Mouse (Mus musculus) T-helper 17 cell (primary cell): ENCODE results near the gene Duoxa1.
"Not testable (repeated sequence)": the region's sequence is repeated elsewhere in the genome, so short reads cannot be mapped to it uniquely, and the experiment has no call there.

ENCODE experiments used
- in situ Hi-C, 2 experiments: fragments of 300-600 bp; cut with MboI, MseI; formaldehyde crosslinking; loops; 1 replicate in 1 of 2; 2 replicates in 1 of 2; pipeline ENCODE4 v1.15.1; 2025; ENCODE audit warnings: high pct_unique_total_duplicates in 2 of 2

The Duoxa1 gene

DNA sequence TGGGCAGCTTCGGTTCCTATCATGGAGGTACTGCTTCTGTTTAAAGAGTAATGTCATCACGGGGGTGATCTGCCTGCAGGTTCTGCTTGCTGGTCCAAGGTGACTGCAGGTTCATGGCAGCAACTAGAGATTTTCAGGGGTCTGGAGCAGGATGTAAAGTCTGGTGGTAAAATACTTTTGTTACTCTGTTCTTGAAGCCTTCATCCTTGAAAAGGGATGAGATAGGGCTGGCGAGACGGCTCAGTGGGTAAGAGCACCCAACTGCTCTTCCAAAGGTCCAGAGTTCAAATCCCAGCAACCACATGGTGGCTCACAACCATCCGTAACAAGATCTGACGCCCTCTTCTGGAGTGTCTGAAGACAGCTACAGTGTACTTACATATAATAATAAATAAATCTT is 16.8 kb upstream of the Duoxa1 start:
- in situ Hi-C loops: not testable (repeated sequence)

DNA sequence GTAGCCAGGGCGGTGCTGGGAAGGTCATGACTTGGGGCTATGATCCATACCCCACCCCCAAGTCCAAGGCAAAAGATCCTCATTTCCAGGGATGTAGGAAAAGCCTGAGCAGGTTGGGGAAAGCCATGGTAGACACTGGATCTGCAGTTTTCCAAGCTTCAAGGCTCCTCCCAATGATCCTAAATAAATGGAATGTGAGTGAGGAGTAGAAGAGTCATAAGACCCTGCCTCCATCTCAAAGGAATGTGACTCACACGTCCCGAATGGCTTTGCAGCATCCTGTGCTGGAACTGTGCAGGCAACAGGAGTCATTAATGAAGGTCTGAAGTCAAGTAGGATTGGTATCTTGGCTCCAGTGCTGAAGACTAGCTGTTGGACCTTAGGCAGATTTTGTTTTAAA is 14.5 kb upstream of the Duoxa1 start:
- in situ Hi-C loops: no loop called here

DNA sequence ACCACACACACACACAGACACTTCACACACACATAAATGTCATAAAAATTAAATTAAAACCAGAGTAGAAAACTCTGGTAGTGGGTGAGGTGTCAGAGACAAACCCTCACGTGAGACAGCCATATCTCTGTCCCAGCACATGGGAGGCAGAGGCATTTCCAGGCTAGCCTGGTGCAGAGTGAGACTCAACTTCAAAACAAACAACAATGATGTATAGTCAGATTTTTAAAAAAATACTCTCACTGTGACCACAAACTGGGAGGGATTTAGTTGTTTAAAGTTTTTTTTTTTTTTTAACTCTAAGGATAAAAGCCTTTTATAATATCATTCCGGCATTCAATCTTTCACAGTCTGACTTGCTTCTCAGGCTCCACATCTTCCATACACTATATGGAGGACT is 11.8 kb upstream of the Duoxa1 start:
- in situ Hi-C loops: no loop called here

DNA sequence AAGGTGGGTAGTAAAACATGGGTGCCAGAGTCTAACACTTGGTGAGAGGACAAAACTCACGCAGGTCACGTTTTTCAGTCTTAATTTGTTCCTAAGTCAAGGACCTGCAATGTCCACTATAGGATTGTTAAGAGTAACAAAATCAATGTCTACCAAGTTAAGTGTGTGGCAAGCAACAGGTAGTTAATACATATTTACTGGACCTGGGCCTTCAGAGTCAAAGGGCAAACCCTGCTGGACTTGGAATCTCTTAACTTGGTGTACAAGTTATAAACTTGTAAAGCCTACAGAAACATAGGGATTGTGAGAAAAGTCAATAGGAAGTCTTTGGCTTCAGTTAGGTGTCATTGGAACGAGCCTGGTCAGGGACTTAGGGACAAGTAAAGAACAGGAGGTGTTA is 11.1 kb upstream of the Duoxa1 start:
- in situ Hi-C loops: no loop called here

DNA sequence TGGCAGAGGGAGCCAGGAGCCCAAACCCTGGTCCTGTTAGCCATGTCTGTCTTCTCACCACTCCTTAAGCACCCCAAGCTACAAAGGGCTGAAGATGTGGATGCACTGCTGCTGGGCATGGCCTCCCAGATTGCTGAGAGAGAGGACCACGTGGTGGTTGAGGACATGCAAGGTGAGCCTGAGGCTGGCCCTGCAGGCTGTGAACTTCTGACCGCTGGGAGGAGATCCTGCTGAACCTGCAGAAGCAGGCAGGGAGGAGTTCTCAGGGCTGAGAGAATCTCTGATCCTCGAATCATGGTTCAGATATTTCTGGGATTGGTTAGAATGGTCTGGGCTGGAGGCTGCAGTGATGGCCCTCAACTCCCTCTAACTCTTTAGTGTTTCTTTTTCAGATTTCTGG is 10.4 kb upstream of the Duoxa1 start:
- in situ Hi-C loops: no loop called here

DNA sequence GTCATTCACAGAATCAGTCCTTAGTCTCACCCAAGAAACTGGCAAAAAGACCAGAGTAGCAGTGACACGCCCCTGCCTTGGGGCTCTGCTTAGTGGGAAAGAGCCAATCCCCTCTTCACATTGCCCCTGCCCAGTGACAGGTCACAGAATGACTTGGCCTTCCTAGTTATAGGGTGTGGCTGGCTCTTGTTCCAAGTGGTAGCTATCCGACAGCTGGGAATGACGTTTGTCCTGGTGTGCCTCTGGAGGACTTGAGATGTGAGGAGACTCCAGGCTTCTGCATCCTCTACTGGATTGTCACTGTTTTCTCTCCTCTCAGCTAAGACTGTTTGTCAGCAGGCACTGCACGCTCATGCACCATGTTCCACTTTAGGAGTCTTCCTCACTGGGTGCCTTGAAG is 3.9 kb upstream of the Duoxa1 start:
- in situ Hi-C loops: no loop called here

DNA sequence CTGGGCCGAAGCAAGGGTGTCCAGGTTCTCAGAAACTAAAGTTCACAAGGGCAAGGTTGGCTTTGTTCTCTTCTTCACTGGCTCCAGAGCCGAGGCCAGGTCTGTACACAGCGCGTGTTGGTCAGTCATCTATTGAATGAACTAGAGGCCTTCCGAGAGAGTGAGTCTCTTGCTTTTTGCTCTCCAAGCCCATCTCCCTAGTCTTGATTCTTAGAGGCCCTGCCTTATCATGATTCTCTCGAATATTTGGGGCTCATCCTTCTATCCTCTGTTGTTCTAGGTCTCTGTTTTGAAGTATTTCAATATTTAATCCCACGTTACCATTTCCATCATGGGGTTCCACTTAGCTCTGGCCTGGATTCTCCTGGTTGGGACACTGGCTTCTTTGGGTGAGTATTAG is 1.8 kb upstream of the Duoxa1 start, which contains the start of gene Duox1:
TSS of gene Duox1 (plus strand) at position 301 of the 400 bp plus-strand sequence.
- in situ Hi-C loops: no loop called here

DNA sequence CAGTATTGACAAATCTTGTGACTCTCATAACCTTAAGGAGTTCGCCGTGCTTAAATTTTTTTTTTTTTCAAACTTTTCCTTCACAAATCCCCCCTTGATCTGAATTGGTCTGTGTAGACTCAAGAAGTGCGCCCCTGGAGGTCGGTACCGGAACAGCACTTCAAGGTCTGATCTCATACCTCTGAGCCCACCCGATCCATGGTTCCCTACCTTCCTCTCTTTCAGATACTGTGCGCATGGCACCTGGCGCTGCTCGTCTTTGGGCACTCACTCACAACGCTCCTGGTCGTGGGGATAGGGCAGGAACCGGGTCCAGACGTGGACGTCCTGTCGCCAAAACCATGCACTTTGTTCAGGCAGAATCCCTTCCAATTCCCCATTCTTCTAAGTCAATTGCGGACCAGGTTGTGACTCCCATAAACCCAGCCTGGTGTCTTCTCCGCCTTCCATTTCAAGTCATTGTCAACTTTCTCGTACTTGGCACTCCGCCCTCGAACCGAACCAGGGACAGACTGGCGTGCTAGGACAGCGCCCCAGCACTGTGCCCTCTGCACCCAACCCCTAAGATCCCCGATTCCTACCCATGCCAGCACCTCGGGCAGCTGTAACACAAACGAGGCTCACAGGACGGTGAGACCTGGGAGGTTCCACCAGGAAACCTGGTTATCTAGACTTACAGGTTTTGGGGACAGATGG is 660 bp downstream of the Duoxa1 start:
- in situ Hi-C loops: no loop called here

DNA sequence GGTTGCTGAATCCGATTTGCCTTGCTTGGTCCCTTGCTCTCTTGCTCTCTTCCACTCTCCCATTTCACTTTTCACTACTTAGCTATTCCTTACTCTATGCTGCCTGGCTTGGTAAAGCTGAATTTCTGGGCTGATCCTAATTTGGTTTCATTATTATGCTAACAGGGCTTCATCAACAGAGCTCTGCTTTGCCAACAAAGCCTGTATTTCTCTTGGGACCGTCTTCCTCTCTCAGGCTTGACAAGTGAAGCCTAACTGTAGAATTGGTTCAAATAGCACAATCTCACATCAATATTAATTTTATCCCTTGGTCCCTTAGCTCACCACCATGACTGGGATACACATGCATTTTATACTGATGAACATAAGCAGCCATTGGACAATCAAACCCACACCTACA is 2.0 kb downstream of the Duoxa1 start:
- in situ Hi-C loops: no loop called here

DNA sequence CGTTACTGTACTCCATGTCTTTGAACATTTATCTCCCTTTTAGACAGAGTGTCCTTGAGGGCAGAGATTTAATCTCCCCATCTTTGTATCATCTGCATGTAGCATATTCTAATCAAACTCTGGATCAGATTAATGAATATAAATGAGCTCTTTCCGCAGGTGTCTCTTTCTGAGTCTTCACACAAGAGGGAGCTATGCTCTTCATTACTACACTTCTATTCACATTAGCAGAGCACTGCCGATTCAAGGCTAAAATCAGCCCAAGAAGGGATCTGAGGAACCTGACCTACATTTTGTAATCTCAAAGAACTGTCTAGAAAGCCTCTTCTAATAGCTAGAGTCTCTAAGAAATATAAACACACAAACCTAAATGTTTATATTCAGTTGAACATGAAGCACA is 3.9 kb downstream of the Duoxa1 start:
- in situ Hi-C loops: no loop called here

DNA sequence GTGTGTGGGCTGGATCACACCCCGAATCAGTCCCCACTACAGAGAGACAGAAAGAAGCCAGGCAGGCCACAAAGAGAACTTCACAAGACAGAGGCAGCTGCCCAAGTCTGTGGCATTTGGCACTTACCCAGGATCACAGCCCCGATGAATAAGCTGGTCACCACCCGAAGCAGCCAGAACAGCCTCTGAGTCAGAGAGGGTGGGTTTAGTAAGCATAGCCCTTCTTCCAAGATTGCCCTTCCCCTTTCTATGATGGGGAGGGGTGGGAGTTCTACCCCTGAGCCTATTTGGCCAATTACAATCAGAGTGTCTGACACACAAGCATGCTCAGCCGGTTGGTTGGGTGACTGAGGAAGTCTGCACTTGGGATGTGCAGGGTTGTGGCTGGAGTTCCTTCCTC is 7.3 kb downstream of the Duoxa1 start:
- in situ Hi-C loops: no loop called here

DNA sequence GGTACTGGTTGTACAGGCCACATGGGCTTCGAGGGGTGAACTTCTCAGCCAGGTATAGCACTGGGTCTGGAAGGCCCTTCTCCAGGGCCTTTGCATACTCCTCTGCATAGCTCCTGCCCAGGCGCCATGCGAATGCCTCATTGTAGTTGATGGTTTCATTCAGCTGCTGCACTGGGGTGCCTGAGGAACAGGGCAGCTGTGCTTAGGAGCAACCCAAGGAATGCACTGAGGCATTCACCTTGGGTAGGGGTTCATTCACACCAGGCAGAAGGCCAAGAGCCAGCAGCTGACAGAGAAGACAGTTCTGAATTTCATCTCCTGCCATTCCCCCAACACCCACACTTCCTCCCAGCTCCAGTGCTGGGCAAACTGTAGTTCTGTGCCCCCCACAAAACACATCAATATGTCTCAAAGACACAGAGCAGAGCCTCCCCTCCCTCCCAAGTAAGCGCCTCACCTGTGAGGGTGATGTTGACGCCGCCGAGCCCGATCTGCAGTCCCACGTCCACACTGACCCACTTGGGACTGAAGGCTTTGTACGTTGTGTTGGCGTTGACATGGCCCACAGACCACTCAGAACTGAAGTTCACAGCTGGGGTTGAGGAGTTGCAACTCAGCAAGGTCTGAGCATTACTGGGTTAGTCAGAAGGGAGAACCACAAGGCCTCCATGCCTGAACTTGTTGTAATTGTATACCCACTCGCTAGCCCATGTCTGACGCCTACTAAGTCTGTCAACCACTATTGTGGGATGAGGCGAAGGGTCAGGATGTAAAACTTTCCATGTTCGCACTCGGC is 8.2 kb downstream of the Duoxa1 start:
- in situ Hi-C loops: no loop called here

DNA sequence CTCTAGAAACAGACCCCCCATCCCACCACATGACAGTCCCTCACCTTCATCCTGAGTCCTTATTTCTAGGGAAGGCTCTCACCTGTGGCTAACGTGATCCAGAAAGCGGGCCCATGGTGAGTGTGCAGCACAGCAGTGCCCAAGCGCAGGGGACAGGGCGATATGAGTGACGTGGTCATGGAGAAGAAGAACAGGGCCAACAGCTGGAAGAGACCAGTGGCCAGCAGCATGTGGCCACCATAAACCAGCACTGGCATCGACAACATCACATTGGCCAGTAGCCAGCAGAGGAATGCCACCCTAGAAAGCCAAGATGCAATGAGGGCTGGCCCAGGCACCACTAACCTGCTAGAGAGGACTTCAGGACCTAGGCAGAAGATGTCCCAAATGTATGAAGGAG is 9.0 kb downstream of the Duoxa1 start:
- in situ Hi-C loops: loop anchor here in 1 of 2 experiments (5.0 kb wide), 1 partner anchor 107 kb away; no protein-coding TSS in a partner anchor

DNA sequence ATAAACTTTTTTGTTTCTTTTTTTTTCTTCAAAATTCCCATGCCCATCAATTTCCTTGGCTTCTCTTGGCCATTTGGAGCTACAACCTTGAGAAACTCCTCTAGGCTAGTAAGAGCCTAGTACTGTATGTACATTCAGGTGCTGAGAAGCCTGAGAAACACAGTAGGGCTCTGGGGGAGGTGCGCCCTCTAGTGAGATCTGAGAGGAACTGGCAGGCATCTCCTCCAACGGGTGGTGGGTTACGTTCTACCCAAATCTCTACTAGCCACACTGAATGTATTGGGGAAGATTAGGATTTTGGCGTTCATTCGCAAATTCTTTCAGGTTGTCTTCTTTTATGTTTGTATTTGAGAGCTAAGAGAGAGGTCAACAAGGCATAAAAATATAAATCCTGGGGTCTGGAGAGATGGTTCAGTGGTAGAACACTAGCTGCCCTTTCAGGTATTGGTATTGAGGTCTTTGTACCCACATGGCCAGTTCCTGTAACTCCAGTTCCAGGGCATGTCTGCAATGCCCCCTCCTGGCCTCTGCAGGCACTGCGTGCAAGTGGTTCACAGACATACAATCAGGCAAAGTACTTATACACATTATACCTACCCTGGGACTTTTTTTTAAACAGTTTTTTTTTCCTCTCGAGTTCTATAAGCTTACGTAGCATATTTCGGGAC is 10.8 kb downstream of the Duoxa1 start:
- in situ Hi-C loops: loop anchor here in 1 of 2 experiments (5.0 kb wide), 1 partner anchor 105 kb away; no protein-coding TSS in a partner anchor

DNA sequence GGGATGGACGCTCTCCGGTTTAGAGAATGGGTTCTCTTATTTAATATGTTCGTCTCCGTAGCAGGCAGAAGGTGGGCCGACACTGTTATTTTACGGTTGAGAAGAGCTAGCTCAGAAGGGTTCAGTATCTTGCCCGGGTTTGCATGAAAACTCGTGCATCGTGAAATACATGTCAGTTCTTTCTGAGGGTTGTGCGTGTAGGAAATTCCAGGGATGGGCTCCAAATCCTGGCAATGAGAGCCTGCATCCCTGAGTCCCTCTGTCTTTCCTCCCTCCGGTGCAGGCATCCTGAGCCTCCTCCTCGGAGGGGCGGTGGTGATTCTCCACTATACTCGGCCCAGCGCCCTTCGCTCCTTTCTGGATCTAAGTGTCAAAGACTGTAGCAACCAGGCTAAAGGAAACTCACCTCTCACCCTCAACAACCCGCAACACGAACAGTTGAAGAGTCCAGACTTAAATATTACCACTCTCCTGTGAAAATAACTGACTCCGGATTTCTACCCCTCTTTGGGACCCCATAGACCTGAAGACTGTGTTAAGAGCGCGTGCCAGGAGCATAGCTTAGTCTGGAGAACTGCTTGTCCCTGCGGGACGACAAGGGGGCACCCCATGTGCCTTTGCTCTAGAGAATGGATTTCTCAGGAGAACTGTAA is 11.5 kb downstream of the Duoxa1 start:
- in situ Hi-C loops: loop anchor here in 1 of 2 experiments (5.0 kb wide), 1 partner anchor 105 kb away; no protein-coding TSS in a partner anchor

DNA sequence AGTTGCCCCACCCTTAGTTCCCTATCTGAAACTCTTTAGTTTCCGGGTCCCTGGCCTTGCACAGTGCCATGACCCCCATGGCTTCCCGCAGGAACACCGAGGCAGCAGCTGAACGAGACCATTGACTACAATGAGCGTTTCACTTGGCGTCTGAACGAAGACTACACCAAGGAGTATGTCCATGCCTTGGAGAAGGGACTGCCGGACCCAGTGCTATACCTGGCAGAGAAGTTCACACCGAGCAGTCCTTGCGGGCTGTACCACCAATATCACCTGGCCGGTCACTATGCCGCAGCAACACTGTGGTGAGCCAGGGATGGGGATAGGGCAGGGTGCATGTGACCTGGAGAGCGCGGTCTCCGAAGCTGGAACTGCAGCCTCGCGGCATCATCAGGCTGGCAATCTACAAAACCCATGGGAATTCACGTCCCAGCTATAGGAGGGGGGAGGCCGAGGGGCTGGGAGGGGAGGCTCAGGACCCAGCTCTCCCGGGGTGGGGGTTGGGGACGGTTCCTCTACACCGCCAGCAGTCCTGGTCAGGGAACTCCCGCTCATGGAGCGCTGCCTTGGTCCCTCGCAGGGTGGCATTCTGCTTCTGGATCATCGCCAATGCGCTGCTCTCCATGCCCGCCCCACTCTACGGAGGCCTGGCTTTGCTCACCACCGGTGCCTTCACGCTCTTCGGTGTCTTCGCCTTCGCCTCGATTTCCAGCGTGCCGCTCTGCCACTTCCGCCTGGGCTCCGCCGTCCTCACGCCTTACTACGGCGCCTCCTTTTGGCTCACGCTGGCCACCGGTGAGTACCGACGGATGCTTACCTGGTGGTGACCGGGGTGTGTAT is 12.2 kb downstream of the Duoxa1 start:
- in situ Hi-C loops: loop anchor here in 1 of 2 experiments (5.0 kb wide), 1 partner anchor 104 kb away; no protein-coding TSS in a partner anchor

DNA sequence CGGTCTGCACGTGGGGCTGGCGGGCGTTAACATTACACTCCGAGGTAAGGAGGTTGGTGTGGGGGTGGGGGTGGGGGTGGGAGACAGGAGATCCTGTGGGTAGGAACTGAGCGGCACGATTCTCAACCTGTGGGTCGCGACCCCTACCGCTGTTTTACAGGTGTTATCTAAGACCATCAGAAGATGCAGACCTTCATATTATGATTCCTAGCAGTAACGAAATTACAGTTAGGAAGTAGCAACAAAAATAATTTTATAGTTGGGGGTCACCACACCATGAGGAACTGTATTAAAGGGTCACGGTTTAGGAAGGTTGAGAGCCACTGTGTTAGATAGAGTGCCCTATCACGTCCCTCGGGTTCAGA is 12.9 kb downstream of the Duoxa1 start:
- in situ Hi-C loops: loop anchor here in 1 of 2 experiments (5.0 kb wide), 1 partner anchor 103 kb away; no protein-coding TSS in a partner anchor

DNA sequence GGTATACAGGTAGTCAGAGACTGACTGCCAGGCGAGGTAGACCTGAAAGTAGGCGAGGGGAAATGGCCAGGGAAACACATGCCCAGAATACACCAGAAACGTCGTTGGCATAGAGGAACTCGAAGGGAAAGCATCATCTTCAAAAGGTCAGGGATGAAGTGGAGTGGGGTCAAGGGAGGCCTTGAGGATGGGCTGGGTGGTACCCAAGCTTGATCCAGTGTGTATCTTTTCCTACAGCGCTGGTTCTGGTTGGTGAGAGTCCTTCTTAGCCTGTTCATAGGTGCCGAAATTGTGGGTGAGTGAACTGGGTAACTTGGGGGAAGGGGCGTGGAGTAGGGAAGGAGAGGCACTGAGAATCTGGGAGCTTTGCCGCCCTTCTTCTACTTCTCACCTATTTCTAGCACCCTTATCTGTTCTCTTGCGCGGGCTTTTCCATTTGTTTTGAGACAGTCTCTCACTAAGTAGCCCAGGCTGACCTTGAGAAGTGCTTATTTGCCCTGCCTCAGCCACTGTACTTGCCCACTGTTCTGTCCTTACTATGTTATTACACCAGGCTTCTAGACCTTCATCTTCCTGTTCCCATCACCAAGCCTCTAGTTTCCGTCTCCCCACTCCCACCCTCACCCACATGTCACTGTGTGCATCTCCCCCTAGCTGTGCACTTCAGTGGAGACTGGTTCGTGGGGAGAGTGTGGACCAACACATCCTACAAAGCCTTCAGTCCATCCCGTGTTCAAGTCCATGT is 13.4 kb downstream of the Duoxa1 start:
- in situ Hi-C loops: loop anchor here in 1 of 2 experiments (5.0 kb wide), 1 partner anchor 103 kb away; no protein-coding TSS in a partner anchor

DNA sequence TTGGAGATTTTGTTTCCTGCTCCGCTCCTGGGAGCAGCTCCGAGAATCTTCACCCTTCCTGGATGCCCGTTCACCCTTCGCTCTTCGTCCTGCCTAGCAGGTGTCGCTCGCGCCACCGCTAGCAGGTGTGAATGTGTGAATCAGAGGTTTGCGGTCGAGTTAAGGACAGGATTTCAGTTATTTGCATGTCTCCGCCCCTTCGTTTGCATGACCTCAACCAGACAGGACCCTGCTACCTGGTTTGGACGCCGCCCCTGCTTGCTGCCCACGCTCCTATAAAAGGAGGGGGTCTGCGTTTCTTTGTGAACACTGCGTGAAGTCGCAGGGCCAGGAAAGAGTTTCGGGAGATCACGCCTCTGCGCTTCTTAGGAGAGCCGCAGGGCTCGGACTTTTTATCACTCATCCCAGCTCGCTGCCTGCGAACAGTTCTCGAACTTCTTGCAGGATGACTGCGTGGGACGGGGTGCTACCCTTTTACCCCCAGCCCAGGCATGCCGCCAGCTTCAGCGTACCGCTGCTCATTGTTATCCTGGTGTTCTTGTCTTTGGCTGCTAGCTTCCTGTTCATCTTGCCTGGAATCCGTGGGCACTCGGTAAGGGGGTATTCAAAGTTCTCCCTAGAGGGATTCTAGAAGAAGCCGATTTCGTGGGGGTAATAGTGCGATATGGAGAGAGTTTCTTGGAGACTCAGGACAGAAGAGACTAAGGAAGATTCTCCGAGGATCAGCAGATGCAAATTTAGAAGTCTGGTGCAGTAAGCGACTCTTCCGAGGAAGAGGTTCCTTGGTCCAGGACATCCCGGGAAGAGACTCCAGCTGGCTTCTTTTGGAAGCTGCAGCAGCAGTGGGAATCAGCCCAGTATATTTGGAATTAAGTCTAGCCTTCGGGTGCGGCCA is 14.7 kb downstream of the Duoxa1 start, which contains the start of gene Duoxa2:
TSS of gene Duoxa2 (plus strand) at position 305 of the 895 bp plus-strand sequence.
- in situ Hi-C loops: no loop called here
